Mouse (Mus musculus) embryonic facial prominence, embryonic 13.5 days (tissue): ENCODE measurements around the gene Slc25a27. TPM values are rescaled to one million over a fixed set of nuclear protein-coding genes. Genes with fewer than 3 reads are reported as not detected.
A peak's percentile ranks its signal among the peaks of the same experiment; 100 is the strongest.

Experiments
- ATAC-seq: fragments of 200-750 bp; cut with Nextera tagmentation; 2 replicates; pipeline ENCODE4 v1.8.0; 2017; ENCODE audit warnings: low read depth; ENCODE audit not compliant: insufficient number of reproducible peaks, insufficient read depth, low FRiP score, low TSS enrichment
- H3K27ac ChIP-seq: fragments of 300-500 bp; sonication (generic); 2 replicates; pipeline ENCODE4 v1.5.1; 2015; ENCODE audit warnings: moderate library complexity, mild to moderate bottlenecking, inconsistent platforms
- H3K27me3 ChIP-seq: fragments of 300-500 bp; sonication (generic); 2 replicates; pipeline ENCODE4 v1.6.1; 2015; ENCODE audit warnings: mild to moderate bottlenecking, inconsistent platforms
- H3K36me3 ChIP-seq: fragments of 300-500 bp; sonication (generic); 2 replicates; pipeline ENCODE4 v1.6.1; 2015; ENCODE audit warnings: mild to moderate bottlenecking, inconsistent platforms
- H3K4me1 ChIP-seq: fragments of 300-500 bp; sonication (generic); 2 replicates; pipeline ENCODE4 v1.6.1; 2015; ENCODE audit warnings: inconsistent platforms
- H3K4me2 ChIP-seq: fragments of 300-500 bp; sonication (generic); 2 replicates; pipeline ENCODE4 v1.6.1; 2015; ENCODE audit warnings: moderate library complexity, mild to moderate bottlenecking, inconsistent platforms
- H3K4me3 ChIP-seq: fragments of 300-500 bp; sonication (generic); 2 replicates; pipeline ENCODE4 v1.5.1; 2015; ENCODE audit warnings: mild to moderate bottlenecking, inconsistent platforms
- H3K9ac ChIP-seq: fragments of 300-500 bp; sonication (generic); 2 replicates; pipeline ENCODE4 v1.6.1; 2015; ENCODE audit warnings: mild to moderate bottlenecking, inconsistent platforms
- H3K9me3 ChIP-seq: fragments of 300-500 bp; sonication (generic); 2 replicates; pipeline ENCODE4 v1.6.1; 2016; ENCODE audit warnings: inconsistent platforms
- WGBS: fragments of 180-500 bp; shearing (Covaris S2); methylation state at CpG from one replicate; pipeline ENCODE4 v1.1.7; 2015; ENCODE audit warnings: mixed read lengths; 5-methylcytosine and 5-hydroxymethylcytosine counted together
- polyA plus RNA-seq: library from polyadenylated mRNA; unstranded; fragments of >200 nt; fragmentation: Nextera tagmentation; extraction: Ambion mirVana; gene quantifications from 2 replicates; pipeline ENCODE4 v1.2.1, GENCODE M21; 2015

Gene Slc25a27
- 46.3 and 48.2 TPM in 2 replicates for polyA plus RNA-seq

DNA sequence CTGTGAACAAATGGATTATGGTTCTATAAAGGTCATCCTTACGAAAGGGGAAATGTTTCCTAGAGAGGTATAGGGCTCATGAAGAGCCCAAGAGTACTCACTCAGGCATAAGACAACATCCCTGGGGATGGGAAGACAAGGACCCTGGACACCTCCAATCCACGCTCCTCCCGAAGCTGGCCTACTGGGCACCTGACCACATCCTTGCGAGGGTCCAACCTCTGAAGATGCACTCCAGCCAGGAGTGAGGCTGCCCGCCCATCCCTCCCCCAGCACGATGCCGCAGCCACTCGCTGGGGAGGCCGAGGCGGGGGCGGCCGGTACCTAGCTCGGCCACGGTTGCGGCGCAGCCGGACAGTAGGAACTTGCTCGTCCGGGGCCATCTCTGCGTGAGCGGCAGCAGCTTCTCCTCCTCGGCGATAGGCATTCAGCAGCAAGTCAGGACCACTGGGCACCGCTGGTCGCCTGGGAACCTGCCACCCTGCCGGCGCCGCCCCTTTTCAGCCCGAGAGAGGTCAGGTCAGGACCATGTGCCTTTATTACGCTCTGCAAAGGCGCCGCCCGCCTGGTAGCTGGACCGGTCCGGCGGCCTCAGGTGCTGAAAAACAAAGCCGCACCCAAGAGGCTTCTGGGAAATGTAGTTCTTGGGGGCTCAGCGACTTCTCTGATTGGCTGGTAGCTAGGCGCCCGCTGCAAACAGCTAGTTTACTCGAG is at the start of gene Slc25a27:
Gene Slc25a27, minus strand, starts transcription at position 639 of the 714 bp plus-strand sequence.
- Histone ChIP-seq H3K36me3 (peaks cover 4% of the 10 kb centered on the region; the same call in 1 of the 2 replicates), H3K4me2 (peak within 1 kb of the TSS; percentile 85), H3K9me3 (no peaks in the 10 kb centered on the region), H3K4me3 (peak within 1 kb of the TSS; percentile 93), H3K27ac (peak within 1 kb of the TSS; percentile 71), H3K4me1 (peaks cover 27% of the 10 kb centered on the region), H3K9ac (peak within 1 kb of the TSS; percentile 86), H3K27me3 (no peaks in the 10 kb centered on the region)
- ATAC-seq, result peak; percentile 99
- WGBS, result under 1% methylated on average over 41 of the region's 41 CpGs

DNA sequence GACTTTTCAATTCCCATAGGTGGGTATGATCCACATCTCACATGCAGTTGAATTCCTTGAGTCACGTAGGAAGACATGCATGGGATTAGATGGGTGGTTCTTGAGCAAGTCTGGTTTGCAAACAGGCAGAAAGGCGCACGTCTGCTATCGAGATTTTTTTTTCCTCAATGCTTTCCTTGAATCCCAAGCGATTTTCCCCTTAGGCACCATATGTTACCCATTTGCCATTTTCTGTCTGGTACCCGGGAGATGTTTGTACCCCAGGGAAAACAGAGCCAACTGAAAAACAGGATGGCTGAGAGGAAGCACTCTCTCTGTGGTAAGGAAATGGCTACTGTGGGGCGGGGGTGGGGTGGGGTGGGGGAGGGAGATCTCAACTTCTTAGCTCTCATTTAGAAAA is 49.6 kb upstream of the Slc25a27 start:
- Histone ChIP-seq H3K9me3 (no peaks in the 10 kb centered on the region), H3K27ac (no peak overlapping the region), H3K4me3 (no peak overlapping the region), H3K9ac (no peak overlapping the region), H3K27me3 (no peaks in the 10 kb centered on the region), H3K36me3 (no peaks in the 10 kb centered on the region), H3K4me1 (peaks cover 18% of the 10 kb centered on the region), H3K4me2 (no peak overlapping the region)
- 26% methylated on average over 7 of the region's 7 CpGs for WGBS
- 0 out of 2 replicates have a peak, but pooled peaks have one; percentile 26 for ATAC-seq

DNA sequence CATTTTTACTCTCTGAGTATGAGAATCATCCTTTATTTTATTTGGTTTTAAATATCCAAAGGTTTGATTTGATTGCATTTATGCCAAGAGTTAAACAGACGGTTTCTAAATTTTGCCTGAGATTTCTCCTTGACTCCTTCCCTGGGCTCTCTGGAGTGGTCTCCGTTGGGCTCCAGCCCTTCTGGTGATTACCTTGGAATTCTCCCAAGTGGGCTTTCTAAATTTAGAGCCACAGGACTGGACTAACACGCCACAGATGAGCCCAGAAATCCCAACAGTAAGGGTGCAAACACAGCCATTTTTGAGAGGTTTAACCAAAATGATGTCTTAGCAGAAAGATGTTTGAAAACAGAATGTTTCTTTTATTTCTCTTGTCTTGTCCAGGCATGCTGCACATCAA is 47.2 kb upstream of the Slc25a27 start:
- 49% methylated on average over 3 of the region's 3 CpGs for WGBS
- H3K36me3 ChIP-seq, result no peaks in the 10 kb centered on the region
- no peak overlapping the region for H3K27ac ChIP-seq
- no peak overlapping the region for H3K4me2 ChIP-seq
- no peaks in the 10 kb centered on the region for H3K9me3 ChIP-seq
- no peak overlapping the region for H3K9ac ChIP-seq
- no peaks in the 10 kb centered on the region for H3K27me3 ChIP-seq
- H3K4me1 ChIP-seq, result peaks cover 18% of the 10 kb centered on the region
- H3K4me3 ChIP-seq, result no peak overlapping the region
- ATAC-seq, result no peak

DNA sequence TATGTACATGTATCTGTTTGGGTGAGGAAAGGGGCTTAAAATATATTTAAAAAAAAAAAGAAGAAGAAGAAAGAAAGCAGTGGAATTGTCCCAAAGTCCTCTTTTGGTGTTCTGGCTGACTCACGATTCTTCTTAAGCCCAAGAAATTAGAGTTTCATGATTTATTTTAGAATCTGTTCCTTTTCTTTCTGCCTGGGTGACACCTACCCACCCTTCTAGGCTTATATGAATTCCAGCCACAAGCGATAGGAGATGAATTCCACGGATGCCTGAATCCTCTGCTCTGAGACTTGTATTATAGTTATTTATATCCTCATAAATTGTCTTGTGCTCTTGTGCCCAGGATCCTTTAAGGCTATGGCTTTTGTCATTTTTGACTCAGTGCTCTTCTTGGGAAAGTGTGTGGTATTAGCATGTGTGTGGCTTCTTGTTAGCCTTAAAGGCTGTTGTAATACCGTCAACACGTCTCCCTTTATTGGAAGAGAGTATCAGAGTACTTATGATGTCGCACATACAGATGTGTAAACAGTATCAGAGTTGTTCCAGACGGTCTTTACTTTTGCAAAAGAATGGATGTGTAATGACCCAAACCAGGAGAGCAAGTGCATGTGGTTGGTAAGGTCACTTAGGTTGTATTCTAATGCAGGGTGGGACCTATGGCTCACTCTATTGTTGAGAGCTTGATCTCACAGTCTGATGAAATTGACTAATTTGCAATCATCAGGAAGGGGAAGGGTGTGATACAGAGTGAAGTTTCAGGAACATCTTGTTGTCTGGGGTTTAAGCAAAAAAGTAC is 44.7 kb upstream of the Slc25a27 start:
- Histone ChIP-seq H3K4me2 (no peak overlapping the region), H3K36me3 (peaks cover 4% of the 10 kb centered on the region; the same call in 1 of the 2 replicates), H3K4me1 (peaks cover 12% of the 10 kb centered on the region), H3K27ac (no peak overlapping the region), H3K9ac (no peak overlapping the region), H3K4me3 (no peak overlapping the region), H3K9me3 (0 out of 2 replicates have a peak, but pooled peaks cover 3% of the 10 kb centered on the region), H3K27me3 (no peaks in the 10 kb centered on the region)
- 86% methylated on average over 7 of the region's 7 CpGs for WGBS
- ATAC-seq, result no peak

DNA sequence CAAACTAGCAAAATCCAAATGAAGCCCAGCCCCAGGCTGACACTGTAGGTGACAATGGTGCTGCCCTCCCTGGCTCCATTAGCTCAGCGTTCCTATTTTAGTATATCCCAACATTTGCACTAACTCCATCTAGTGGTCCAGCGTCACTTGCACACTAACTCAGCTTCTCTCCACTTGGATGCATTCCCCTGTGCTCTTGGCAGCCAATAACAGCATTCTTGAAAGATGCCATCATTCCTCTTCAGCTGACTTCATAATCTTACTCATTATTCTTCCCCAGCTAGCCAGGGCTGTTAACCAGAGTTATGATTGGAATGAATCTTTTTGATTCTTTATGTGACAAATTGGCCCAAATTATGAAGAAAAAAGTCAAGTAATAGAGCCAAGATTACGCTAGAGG is 40.2 kb upstream of the Slc25a27 start:
- Histone ChIP-seq H3K4me2 (no peak overlapping the region), H3K4me3 (no peak overlapping the region), H3K4me1 (no peaks in the 10 kb centered on the region), H3K36me3 (peaks cover 6% of the 10 kb centered on the region; the same call in 1 of the 2 replicates), H3K9ac (no peak overlapping the region), H3K9me3 (0 out of 2 replicates have a peak, but pooled peaks cover 3% of the 10 kb centered on the region), H3K27me3 (no peaks in the 10 kb centered on the region), H3K27ac (no peak overlapping the region)
- WGBS, result 72% methylated on average over 3 of the region's 3 CpGs
- ATAC-seq, result no peak

DNA sequence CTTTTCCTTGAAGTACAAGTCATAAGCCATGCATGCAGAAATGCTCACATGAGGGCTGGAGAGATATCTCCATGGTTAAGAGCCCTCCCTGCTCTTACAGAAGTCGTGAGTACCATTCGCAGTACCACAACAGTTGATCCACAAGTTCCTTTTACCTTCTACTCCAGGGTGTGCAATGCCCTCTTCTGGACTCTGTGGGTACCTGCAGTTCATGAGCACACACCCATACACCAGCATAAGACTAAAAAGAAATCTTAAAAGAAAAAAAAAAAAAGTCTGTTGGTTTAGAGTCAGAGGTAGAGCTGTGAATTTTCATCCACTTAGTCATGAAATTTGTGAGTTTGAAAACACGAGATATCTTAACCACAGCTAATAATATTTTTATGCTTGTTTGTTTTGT is 39.7 kb upstream of the Slc25a27 start:
- H3K27me3 ChIP-seq, result no peaks in the 10 kb centered on the region
- no peak overlapping the region for H3K4me2 ChIP-seq
- no peak overlapping the region for H3K27ac ChIP-seq
- H3K4me1 ChIP-seq, result no peaks in the 10 kb centered on the region
- peaks cover 9% of the 10 kb centered on the region; the same call in 1 of the 2 replicates for H3K36me3 ChIP-seq
- WGBS, result 89% methylated on average over 3 of the region's 3 CpGs
- ATAC-seq, result no peak
- no peak overlapping the region for H3K9ac ChIP-seq
- H3K9me3 ChIP-seq, result 0 out of 2 replicates have a peak, but pooled peaks cover 3% of the 10 kb centered on the region
- H3K4me3 ChIP-seq, result no peak overlapping the region

DNA sequence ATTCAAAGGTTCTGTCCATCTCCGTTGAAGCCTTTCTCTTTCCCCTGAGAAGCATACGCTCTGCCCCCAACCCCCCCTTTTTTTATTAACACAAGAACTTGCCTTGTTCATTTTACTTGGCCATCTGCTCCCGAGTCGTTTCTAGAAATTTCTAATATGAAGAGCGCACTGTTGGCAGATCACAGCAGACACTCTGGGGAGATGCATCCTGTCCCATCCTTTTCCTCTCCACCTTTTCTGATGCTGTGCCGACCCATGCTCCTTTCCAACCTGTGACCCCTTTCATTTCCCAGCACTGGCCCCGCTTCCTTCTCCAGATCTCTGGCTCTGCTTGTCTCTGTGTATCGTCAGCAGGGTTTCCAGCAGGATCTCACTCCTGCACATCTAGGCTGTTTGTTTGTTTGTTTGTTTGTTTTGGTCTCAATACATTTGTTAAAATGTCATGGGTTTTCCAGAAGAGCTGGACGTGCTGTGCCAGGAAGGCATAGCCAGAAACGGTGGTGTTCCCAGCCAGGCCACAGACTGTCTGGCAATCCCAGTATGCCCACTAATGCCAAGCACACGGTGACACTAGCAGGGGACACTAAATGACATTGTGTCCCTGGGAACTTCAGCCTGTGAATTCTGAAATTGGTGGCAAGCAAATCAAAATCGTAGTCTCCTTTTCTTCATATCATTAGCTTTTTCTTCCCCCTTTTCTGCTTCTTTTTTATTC is 37.4 kb upstream of the Slc25a27 start:
- no peak for ATAC-seq
- 84% methylated on average over 12 of the region's 12 CpGs for WGBS
- no peak overlapping the region for H3K4me2 ChIP-seq
- H3K36me3 ChIP-seq, result peaks cover 9% of the 10 kb centered on the region; the same call in 1 of the 2 replicates
- no peak overlapping the region for H3K9ac ChIP-seq
- no peak overlapping the region for H3K27ac ChIP-seq
- H3K4me1 ChIP-seq, result no peaks in the 10 kb centered on the region
- H3K9me3 ChIP-seq, result 0 out of 2 replicates have a peak, but pooled peaks cover 3% of the 10 kb centered on the region
- H3K4me3 ChIP-seq, result no peak overlapping the region
- H3K27me3 ChIP-seq, result no peaks in the 10 kb centered on the region

DNA sequence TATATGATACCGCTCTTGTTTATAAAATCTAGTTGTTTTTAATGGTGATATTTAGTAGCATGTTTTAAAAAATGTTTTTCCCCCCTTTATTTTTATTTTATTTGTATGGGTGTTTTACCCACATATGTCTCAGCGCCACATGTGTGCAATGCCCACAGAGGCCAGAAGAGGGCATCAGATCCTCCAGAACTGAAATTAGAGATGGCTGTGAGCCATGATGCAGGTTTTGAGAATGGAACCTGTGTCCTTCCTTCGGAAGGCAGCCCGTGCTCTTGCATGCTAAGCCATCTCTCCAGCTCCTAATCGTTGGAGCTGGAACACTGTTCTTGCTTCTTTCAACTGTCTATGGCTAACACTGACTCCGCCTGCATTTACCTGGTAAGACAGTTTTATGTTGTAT is 34.0 kb upstream of the Slc25a27 start:
- Histone ChIP-seq H3K4me1 (0 out of 2 replicates have a peak, but pooled peaks cover 2% of the 10 kb centered on the region), H3K9ac (no peak overlapping the region), H3K36me3 (0 out of 2 replicates have a peak, but pooled peaks cover 11% of the 10 kb centered on the region), H3K4me3 (no peak overlapping the region), H3K27me3 (no peaks in the 10 kb centered on the region), H3K4me2 (no peak overlapping the region), H3K9me3 (no peaks in the 10 kb centered on the region), H3K27ac (no peak overlapping the region)
- WGBS, result 67% methylated on average over 6 of the region's 6 CpGs
- no peak for ATAC-seq

DNA sequence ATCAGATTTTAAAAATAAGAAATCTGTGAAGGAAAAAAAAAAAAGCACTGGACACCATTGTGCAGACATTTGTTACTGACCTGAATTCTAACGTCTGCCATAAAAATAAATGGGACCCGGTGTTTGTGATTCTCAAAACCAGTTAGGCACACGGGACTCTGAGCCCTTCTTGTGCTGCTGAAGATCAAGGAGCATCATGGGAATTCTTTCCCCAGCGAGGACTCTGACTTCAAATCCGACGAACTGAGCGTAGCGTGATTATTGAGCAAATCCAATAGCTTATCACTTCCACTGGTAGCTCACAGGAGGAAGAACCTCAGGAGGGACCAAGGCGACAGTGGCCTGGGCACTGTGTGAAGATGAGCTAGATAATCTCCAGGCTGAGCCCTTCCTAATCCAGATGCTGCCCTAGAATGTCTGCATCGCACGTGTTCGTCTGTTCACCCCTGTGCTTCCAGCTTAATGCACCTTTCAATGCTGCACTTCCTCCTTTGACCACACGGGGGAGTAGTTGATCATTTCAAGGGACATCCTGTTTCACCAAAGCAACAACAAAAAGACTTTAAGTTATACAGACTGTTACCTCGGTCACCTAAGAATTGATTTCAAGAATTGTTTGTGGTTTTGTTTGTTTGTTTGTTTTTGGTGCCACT is 32.1 kb upstream of the Slc25a27 start:
- Histone ChIP-seq H3K4me1 (0 out of 2 replicates have a peak, but pooled peaks cover 2% of the 10 kb centered on the region), H3K27me3 (no peaks in the 10 kb centered on the region), H3K9me3 (no peaks in the 10 kb centered on the region), H3K36me3 (peaks cover 24% of the 10 kb centered on the region), H3K27ac (no peak overlapping the region), H3K4me2 (peak overlapping the region; percentile 28), H3K4me3 (no peak overlapping the region), H3K9ac (no peak overlapping the region)
- ATAC-seq, result no peak
- WGBS, result 39% methylated on average over 14 of the region's 14 CpGs

DNA sequence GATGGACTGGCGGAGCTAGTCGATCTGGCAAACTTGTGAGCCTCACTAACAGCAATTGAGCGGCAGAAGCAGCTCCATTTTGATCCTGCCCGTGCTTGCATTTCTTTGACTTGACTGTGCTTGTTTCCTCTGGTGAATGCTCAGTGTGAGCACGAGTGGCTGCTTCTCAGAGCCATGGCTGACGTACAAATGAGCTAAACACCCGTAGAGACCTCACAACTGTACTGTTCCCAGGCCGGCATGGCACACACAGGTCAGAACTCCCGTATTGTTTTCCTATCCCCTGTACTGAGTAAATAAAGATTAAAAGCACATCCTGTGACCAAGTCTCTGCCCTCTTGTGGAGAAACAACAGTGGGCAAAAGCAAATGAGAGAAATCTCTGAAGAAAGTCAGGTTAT is 22.6 kb upstream of the Slc25a27 start:
- ATAC-seq, result no peak
- Histone ChIP-seq H3K4me3 (no peak overlapping the region), H3K4me1 (no peaks in the 10 kb centered on the region), H3K4me2 (no peak overlapping the region), H3K27ac (no peak overlapping the region), H3K9me3 (no peaks in the 10 kb centered on the region), H3K27me3 (no peaks in the 10 kb centered on the region), H3K9ac (no peak overlapping the region), H3K36me3 (peaks cover 36% of the 10 kb centered on the region)
- 76% methylated on average over 9 of the region's 9 CpGs for WGBS

DNA sequence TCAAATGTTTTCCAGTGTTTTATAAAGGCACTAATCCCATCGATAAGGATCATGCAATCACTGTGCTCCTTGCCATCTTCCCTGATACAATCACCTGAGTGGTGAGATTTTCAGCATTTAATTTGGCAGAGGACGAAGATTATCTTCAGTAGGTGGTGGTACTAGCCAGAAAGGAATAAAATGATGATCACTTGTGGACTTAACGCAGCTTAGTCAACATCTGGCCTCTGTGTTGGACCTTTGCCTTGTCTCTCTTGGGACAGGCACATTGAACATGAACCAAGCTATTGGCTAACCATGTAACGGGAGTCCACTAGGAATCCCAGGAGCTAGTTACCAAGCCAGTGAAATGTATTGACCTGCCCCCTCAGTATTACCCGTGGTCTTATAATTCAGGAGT is 17.6 kb upstream of the Slc25a27 start:
- Histone ChIP-seq H3K9me3 (no peaks in the 10 kb centered on the region), H3K4me2 (no peak overlapping the region), H3K36me3 (peaks cover 45% of the 10 kb centered on the region), H3K4me3 (no peak overlapping the region), H3K4me1 (no peaks in the 10 kb centered on the region), H3K9ac (no peak overlapping the region), H3K27ac (no peak overlapping the region), H3K27me3 (no peaks in the 10 kb centered on the region)
- no peak for ATAC-seq
- WGBS, result 90% methylated on average over 5 of the region's 5 CpGs
